Mouse (Mus musculus) embryonic fibroblast, embryonic 13.5 days (primary cell): Measurements from ENCODE around the gene Tns3.

Experiments
- CTCF ChIP-seq: IDR thresholded peaks from 2 replicates; pipeline ENCODE4 v1.5.1; 2011; ENCODE audit warnings: mild to moderate bottlenecking, control low read depth, low read length, moderate library complexity, borderline replicate concordance; ENCODE audit not compliant: insufficient read depth
- POLR2A ChIP-seq: IDR thresholded peaks from 2 replicates; pipeline ENCODE4 v1.6.1; 2011; ENCODE audit warnings: low read depth, mild to moderate bottlenecking, control low read depth, low read length, moderate library complexity

GRCm38 (mm10) chr11:8639007-8639718 lies 25.2 kb downstream of the Tns3 start:
- no peak for TF ChIP-seq CTCF
- TF ChIP-seq POLR2A = no peak
